Mouse (Mus musculus): ENCODE measurements around the gene Parp8.

- no peak for TF ChIP-seq POLR2A (IDR thresholded peaks at IDR 0.05; ENCODE audit: insufficient read depth, low read depth, low read length)
- no peak for TF ChIP-seq CTCF (IDR thresholded peaks at IDR 0.05)
- TF ChIP-seq EP300 (IDR thresholded peaks at IDR 0.05; ENCODE audit: insufficient read depth, low read depth, low read length): no peak
These were observed 17.0 kb downstream of the Parp8 start for GRCm38 (mm10) chr13:117008021-117009015.

Data from heart, adult 2 months (tissue).